Mouse (Mus musculus) MEL (cell line): ENCODE data around the gene Rhot2.

Experiments
- BHLHE40 ChIP-seq: IDR thresholded peaks from 2 replicates; pipeline ENCODE4 v1.6.1; 2012; ENCODE audit warnings: low read depth, mild to moderate bottlenecking, inconsistent platforms, low read length, improper control_type of control experiment, borderline replicate concordance
- CTCF ChIP-seq, 3 experiments: IDR thresholded peaks in 2 of 3; conservative IDR thresholded peaks in 1 of 3; 2 replicates each; pipeline ENCODE4 v1.5.1; 2011 to 2012; ENCODE audit warnings: low read length in 3 of 3, low read depth in 2 of 3, mild to moderate bottlenecking in 2 of 3, improper control_type of control experiment in 1 of 3, inconsistent platforms in 1 of 3, mixed read lengths in 1 of 3, moderate library complexity in 1 of 3; ENCODE audit not compliant: control insufficient read depth in 1 of 3, insufficient read depth in 1 of 3, poor library complexity in 1 of 3, severe bottlenecking in 1 of 3
- E2F4 ChIP-seq: IDR thresholded peaks from 2 replicates; pipeline ENCODE4 v1.6.1; 2011; ENCODE audit warnings: low read depth, low read length, improper control_type of control experiment, borderline replicate concordance
- GABPA ChIP-seq: IDR thresholded peaks from 2 replicates; pipeline ENCODE4 v1.6.1; 2012; ENCODE audit warnings: low read depth, mild to moderate bottlenecking, inconsistent platforms, low read length, improper control_type of control experiment, moderate library complexity
- MAFK ChIP-seq: IDR thresholded peaks from 2 replicates; pipeline ENCODE4 v1.6.1; 2011; ENCODE audit warnings: low read depth, mild to moderate bottlenecking, low read length, improper control_type of control experiment, borderline replicate concordance
- MEF2A ChIP-seq: IDR thresholded peaks from 2 replicates; pipeline ENCODE4 v1.6.1; 2014; ENCODE audit warnings: low read depth, mild to moderate bottlenecking, inconsistent platforms, low read length, improper control_type of control experiment; ENCODE audit not compliant: poor library complexity, insufficient replicate concordance, severe bottlenecking; ENCODE audit errors: extremely low read depth
- MXI1 ChIP-seq: IDR thresholded peaks from 2 replicates; pipeline ENCODE4 v1.6.1; 2011; ENCODE audit warnings: mild to moderate bottlenecking, low read depth, low read length, improper control_type of control experiment
- NELFE ChIP-seq: IDR thresholded peaks from 2 replicates; pipeline ENCODE4 v1.6.1; 2011; ENCODE audit warnings: low read depth, low read length, improper control_type of control experiment
- NRF1 ChIP-seq: IDR thresholded peaks from 2 replicates; pipeline ENCODE4 v1.6.1; 2014; ENCODE audit warnings: low read depth, mild to moderate bottlenecking, inconsistent platforms, low read length, improper control_type of control experiment, moderate library complexity; ENCODE audit not compliant: poor library complexity, insufficient read depth, severe bottlenecking
- POLR2A ChIP-seq, 2 experiments: IDR thresholded peaks; 2 replicates each; pipeline ENCODE4 v1.6.1; 2011 to 2012; ENCODE audit warnings: low read length in 2 of 2, mild to moderate bottlenecking in 2 of 2, control low read depth in 1 of 2, improper control_type of control experiment in 1 of 2, low read depth in 1 of 2, moderate library complexity in 1 of 2; ENCODE audit not compliant: control insufficient read depth in 1 of 2, insufficient read depth in 1 of 2, poor library complexity in 1 of 2
- UBTF ChIP-seq: IDR thresholded peaks from 2 replicates; pipeline ENCODE4 v1.6.1; 2012; ENCODE audit warnings: low read depth, mild to moderate bottlenecking, inconsistent platforms, low read length, improper control_type of control experiment, moderate library complexity, borderline replicate concordance; ENCODE audit not compliant: insufficient read depth
- USF1 ChIP-seq: IDR thresholded peaks from 2 replicates; pipeline ENCODE4 v1.6.1; 2014; ENCODE audit warnings: low read depth, mild to moderate bottlenecking, inconsistent platforms, low read length, improper control_type of control experiment, moderate library complexity
- ZC3H11A ChIP-seq: IDR thresholded peaks from 2 replicates; pipeline ENCODE4 v1.6.1; 2012; ENCODE audit warnings: low read depth, mild to moderate bottlenecking, inconsistent platforms, low read length, improper control_type of control experiment

GRCm38 (mm10) chr17:25825311-25825710, 19.3 kb downstream of the Rhot2 start:
- TF ChIP-seq POLR2A (IDR thresholded peaks at IDR 0.05; ENCODE audit: control insufficient read depth in 1 of 2, insufficient read depth in 1 of 2, low read depth in 1 of 2, low read length in 2 of 2, poor library complexity in 1 of 2) (no peak), CTCF (IDR thresholded peaks at IDR 0.05 in 2 of 3, conservative IDR thresholded peaks at IDR 0.05 in 1 of 3; ENCODE audit: control insufficient read depth in 1 of 3, insufficient read depth in 1 of 3, low read depth in 2 of 3, low read length in 3 of 3, poor library complexity in 1 of 3, severe bottlenecking in 1 of 3) (no peak), E2F4 (no peak), MXI1 (no peak), BHLHE40 (no peak), NRF1 (no peak), MAFK (no peak), MEF2A (no peak), USF1 (no peak), UBTF (no peak), NELFE (no peak), ZC3H11A (no peak), GABPA (no peak)
